Mouse (Mus musculus) liver, embryonic 11.5 days (tissue): ENCODE results near the gene Scn1a. TPM values are rescaled to one million over a fixed set of nuclear protein-coding genes. Genes with fewer than 3 reads are reported as not detected.

Experiments used
- polyA plus RNA-seq: library from polyadenylated mRNA; unstranded; fragments of >200 nt; fragmentation: Nextera tagmentation; extraction: Ambion mirVana; gene quantifications from 2 replicates; pipeline ENCODE4 v1.2.1, GENCODE M21; 2014

Scn1a gene
- polyA plus RNA-seq, 1 experiment from 2014 or later, result 0.33 TPM

Other genes with a start within 250 kb of the Scn1a start
- gene Ttc21b, start 184.2 kb downstream of the Scn1a start, polyA plus RNA-seq, result 6.6 and 6.7 TPM in 2 replicates
- 0.10 TPM in 1 of 2 replicates, not detected in the other for gene Scn9a, start 194.1 kb upstream of the Scn1a start, polyA plus RNA-seq